Mouse (Mus musculus) kidney, adult 11 months (tissue): ENCODE measurements around the gene Ear14.

ENCODE experiments used
- DNase-seq: peaks from one replicate; pipeline ENCODE4 v3.0.0; 2022

The Ear14 gene

GRCm38 (mm10) chr14:51253569-51253968 lies 50.4 kb downstream of the Ear14 start:
- no peak for DNase-seq
